Mouse (Mus musculus) CD4-positive, CD25-positive, alpha-beta regulatory T cell, adult 2 months (primary cell): ENCODE data around the gene Gnb1.
A peak's percentile ranks its signal among the peaks of the same experiment; 100 is the strongest.

Experiments used
- DNase-seq: peaks from one replicate; pipeline ENCODE4 v3.0.0-alpha.2; 2012; ENCODE audit warnings: low read depth, low spot score

Gnb1 gene

GRCm38 (mm10) chr4:155482733-155483540 lies 8.2 kb upstream of the Gnb1 start:
- DNase-seq: no peak

GRCm38 (mm10) chr4:155485521-155485920 lies 5.6 kb upstream of the Gnb1 start:
- DNase-seq: no peak

GRCm38 (mm10) chr4:155487746-155488145 lies 3.4 kb upstream of the Gnb1 start:
- no peak for DNase-seq

- no peak for DNase-seq
Observed at GRCm38 (mm10) chr4:155488232-155489025, 2.7 kb upstream of the Gnb1 start.

- DNase-seq: no peak
Observed at GRCm38 (mm10) chr4:155489101-155489970, 1.8 kb upstream of the Gnb1 start.

GRCm38 (mm10) chr4:155490456-155490855 lies 705 bp upstream of the Gnb1 start:
- DNase-seq: no peak

GRCm38 (mm10) chr4:155491529-155492130 lies 469 bp downstream of the Gnb1 start:
- DNase-seq: no peak

GRCm38 (mm10) chr4:155492131-155492633 lies 1.0 kb downstream of the Gnb1 start:
- peak; percentile 62 for DNase-seq

- no peak for DNase-seq
Observed at GRCm38 (mm10) chr4:155494891-155495290, 3.7 kb downstream of the Gnb1 start.

- no peak for DNase-seq
Observed at GRCm38 (mm10) chr4:155497963-155498362, 6.8 kb downstream of the Gnb1 start.

GRCm38 (mm10) chr4:155501126-155501525 lies 10.0 kb downstream of the Gnb1 start:
- no peak for DNase-seq

GRCm38 (mm10) chr4:155505067-155505466 lies 13.9 kb downstream of the Gnb1 start:
- no peak for DNase-seq

GRCm38 (mm10) chr4:155505671-155506295 lies 14.6 kb downstream of the Gnb1 start:
- DNase-seq: no peak

GRCm38 (mm10) chr4:155508614-155509013 lies 17.5 kb downstream of the Gnb1 start:
- no peak for DNase-seq

GRCm38 (mm10) chr4:155510981-155511380 lies 19.8 kb downstream of the Gnb1 start:
- DNase-seq: no peak

GRCm38 (mm10) chr4:155514810-155515209 lies 23.6 kb downstream of the Gnb1 start:
- no peak for DNase-seq

- peak; percentile 23 for DNase-seq
Observed at GRCm38 (mm10) chr4:155517948-155518517, 26.9 kb downstream of the Gnb1 start.

GRCm38 (mm10) chr4:155522327-155522726 lies 31.2 kb downstream of the Gnb1 start:
- DNase-seq: no peak

- DNase-seq: no peak
Observed at GRCm38 (mm10) chr4:155525751-155526150, 34.6 kb downstream of the Gnb1 start.

GRCm38 (mm10) chr4:155529294-155529693 lies 38.1 kb downstream of the Gnb1 start:
- no peak for DNase-seq
